Mouse (Mus musculus) heart, embryonic 13.5 days (tissue): ENCODE data around the gene Gm17455. TPM values are rescaled to one million over a fixed set of nuclear protein-coding genes. Genes with fewer than 3 reads are reported as not detected.

Experiments
- ATAC-seq: fragments of 200-750 bp; cut with Nextera tagmentation; 2 replicates; pipeline ENCODE4 v1.8.0; 2017; ENCODE audit warnings: moderate TSS enrichment; ENCODE audit not compliant: insufficient number of reproducible peaks, low FRiP score, low TSS enrichment; ENCODE audit errors: extremely low read depth
- H3K27ac ChIP-seq: fragments of 300-500 bp; sonication (generic); replicated peaks from 2 replicates; pipeline ENCODE4 v1.5.1; 2015; ENCODE audit warnings: moderate library complexity, mild to moderate bottlenecking, inconsistent platforms
- H3K27me3 ChIP-seq: fragments of 300-500 bp; sonication (generic); replicated peaks from 2 replicates; pipeline ENCODE4 v1.6.1; 2015; ENCODE audit warnings: mild to moderate bottlenecking, inconsistent platforms
- H3K36me3 ChIP-seq: fragments of 300-500 bp; sonication (generic); 2 replicates; pipeline ENCODE4 v1.6.1; 2015; ENCODE audit warnings: mild to moderate bottlenecking, inconsistent platforms
- H3K4me1 ChIP-seq: fragments of 300-500 bp; sonication (generic); 2 replicates; pipeline ENCODE4 v1.6.1; 2015; ENCODE audit warnings: inconsistent platforms
- H3K4me2 ChIP-seq: fragments of 300-500 bp; sonication (generic); 2 replicates; pipeline ENCODE4 v1.6.1; 2015; ENCODE audit warnings: inconsistent platforms, mild to moderate bottlenecking, moderate library complexity
- H3K4me3 ChIP-seq: fragments of 300-500 bp; sonication (generic); 2 replicates; pipeline ENCODE4 v1.5.1; 2015; ENCODE audit warnings: moderate library complexity, mild to moderate bottlenecking, inconsistent platforms
- H3K9ac ChIP-seq: fragments of 300-500 bp; sonication (generic); 2 replicates; pipeline ENCODE4 v1.6.1; 2015; ENCODE audit warnings: inconsistent platforms, mild to moderate bottlenecking, moderate library complexity
- H3K9me3 ChIP-seq: fragments of 300-500 bp; sonication (generic); 2 replicates; pipeline ENCODE4 v1.6.1; 2016; ENCODE audit warnings: inconsistent platforms
- WGBS: fragments of 180-500 bp; shearing (Covaris S2); methylation state at CpG from one replicate; pipeline ENCODE4 v1.1.7; 2015; ENCODE audit warnings: mixed read lengths; 5-methylcytosine and 5-hydroxymethylcytosine counted together
- polyA plus RNA-seq: library from polyadenylated mRNA; unstranded; fragments of >200 nt; fragmentation: Nextera tagmentation; extraction: Ambion mirVana; gene quantifications from 2 replicates; pipeline ENCODE4 v1.2.1, GENCODE M21; 2015

The Gm17455 gene
- 0.62 TPM in 1 of 2 replicates, not detected in the other for polyA plus RNA-seq

DNA sequence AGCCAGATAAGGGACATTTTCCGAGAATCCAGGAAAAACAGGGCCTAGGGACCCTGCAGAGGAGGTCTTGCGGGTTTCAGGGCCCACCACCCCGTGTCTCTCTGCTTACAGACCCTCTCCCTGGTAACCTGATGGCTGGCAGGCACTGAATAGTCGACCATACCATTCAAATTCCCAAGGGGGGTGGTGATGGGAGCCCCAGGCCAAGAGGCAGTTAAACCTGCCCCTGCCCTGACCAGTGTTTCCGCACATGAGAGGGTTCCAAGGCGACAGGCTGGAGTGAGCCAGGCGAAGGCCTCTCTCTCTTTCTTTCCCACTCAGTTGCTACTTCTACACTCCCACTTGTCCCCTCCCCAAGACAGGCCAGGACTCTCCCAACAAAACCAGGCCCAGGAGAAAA, at the start of gene Gm17455:
Gene Gm17455 (plus strand): TSS at position 278 of the 400 bp plus-strand sequence.
- Histone ChIP-seq H3K4me1 (peaks cover 17% of the 10 kb centered on the region), H3K27me3 (peaks cover 12% of the 10 kb centered on the region), H3K27ac (no peak within 1 kb of the TSS), H3K9ac (peak within 1 kb of the TSS; percentile 28; the same call in 1 of the 2 replicates), H3K4me2 (no peak within 1 kb of the TSS), H3K4me3 (no peak within 1 kb of the TSS), H3K9me3 (no peaks in the 10 kb centered on the region), H3K36me3 (no peaks in the 10 kb centered on the region)
- 44% methylated on average over 7 of the region's 7 CpGs for WGBS
- no peak for ATAC-seq

DNA sequence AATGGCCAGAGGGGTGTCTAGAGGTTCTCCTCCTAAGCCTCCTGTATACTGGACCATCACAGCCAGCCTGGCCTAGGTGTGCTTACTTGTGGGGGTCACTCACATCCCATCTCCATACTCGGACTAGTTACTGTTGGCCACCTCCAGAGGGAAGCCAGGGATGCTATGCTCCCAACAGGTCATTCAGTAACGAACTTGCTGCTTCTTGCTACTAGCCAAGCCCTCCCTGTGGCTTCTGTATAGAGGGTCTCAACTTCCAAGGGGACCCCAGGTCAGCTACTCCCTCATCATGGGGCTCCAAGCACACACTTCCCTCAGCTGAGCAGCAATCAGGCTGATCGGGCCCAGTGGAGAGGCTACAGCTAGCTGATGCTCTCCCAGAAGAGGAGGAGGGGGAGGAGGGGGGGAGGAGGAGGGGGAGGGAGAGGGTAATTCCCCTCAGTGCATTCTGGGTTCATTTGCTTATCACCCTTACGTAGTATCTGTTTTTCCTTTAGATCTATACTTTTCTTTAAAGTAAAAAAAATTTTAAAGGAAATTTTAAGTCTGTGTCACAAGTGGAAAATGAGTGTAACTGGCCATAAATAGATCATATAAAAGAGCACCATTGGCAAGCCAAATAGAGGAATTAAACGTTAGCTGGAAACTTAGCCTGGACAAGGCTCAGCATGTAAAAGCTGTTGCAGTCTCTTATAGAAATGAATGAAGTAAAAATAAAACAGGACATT, 49.3 kb upstream of the Gm17455 start:
- peaks cover 65% of the 10 kb centered on the region for H3K4me1 ChIP-seq

DNA sequence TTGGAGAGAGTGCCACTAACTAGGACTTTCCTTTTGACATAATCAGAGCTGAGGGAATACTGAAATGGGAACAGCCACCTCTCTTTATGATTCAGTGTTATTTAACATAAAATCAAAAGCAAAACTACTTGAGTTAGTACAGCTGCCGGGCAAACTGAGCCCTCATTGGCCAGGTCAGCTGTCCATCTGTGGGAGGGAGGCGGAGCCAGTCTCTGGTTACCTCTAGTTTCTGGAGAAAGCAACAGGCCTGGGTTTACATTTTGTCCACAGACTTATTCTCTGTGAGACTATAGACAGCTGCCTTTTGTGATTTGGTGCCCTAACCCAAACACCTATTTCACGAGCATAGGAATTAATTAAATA, 48.7 kb upstream of the Gm17455 start:
- Histone ChIP-seq H3K4me1 (peaks cover 67% of the 10 kb centered on the region), H3K4me3 (peak overlapping the region; percentile 43), H3K4me2 (peak overlapping the region; percentile 56), H3K27me3 (peaks cover 3% of the 10 kb centered on the region; the same call in 1 of the 2 replicates), H3K27ac (peak overlapping the region; percentile 86), H3K9me3 (no peaks in the 10 kb centered on the region), H3K36me3 (no peaks in the 10 kb centered on the region), H3K9ac (no peak overlapping the region; the same call in 1 of the 2 replicates)
- 21% methylated on average over 3 of the region's 3 CpGs for WGBS
- no peak; the same call in 1 of the 2 replicates for ATAC-seq

More for the DNA sequence above, 49.3 kb upstream of the Gm17455 start:
- no peak for ATAC-seq
- H3K27ac ChIP-seq: peak overlapping the region; percentile 86
- peak overlapping the region; percentile 56 for H3K4me2 ChIP-seq
- peak overlapping the region; percentile 43 for H3K4me3 ChIP-seq
- peaks cover 3% of the 10 kb centered on the region; the same call in 1 of the 2 replicates for H3K27me3 ChIP-seq
- H3K9me3 ChIP-seq: no peaks in the 10 kb centered on the region
- no peaks in the 10 kb centered on the region for H3K36me3 ChIP-seq
- no peak overlapping the region; the same call in none of the 2 replicates for H3K9ac ChIP-seq
- WGBS: 41% methylated on average over 5 of the region's 5 CpGs

DNA sequence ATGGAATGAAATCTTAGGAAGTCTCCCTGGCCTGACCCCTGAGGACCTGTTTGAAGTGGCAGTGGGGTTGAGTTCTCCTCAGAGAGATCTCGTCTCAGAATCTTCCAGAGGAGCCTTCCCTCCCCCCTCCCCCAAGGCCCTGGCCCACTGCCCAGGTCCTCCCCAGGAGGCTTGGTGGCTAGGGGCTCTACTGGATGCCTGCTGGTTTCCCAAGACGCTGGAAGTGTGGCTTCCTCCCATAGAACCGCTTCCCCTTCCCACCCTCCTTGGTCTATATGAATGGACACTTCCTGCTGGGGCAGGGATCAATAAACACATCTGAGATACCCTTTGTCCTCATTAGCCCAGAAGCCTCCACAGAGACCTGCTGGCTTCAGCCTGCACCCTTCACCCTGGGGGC, 48.3 kb upstream of the Gm17455 start:
- peak overlapping the region; percentile 56 for H3K4me2 ChIP-seq
- H3K27ac ChIP-seq: peak overlapping the region; percentile 86
- H3K4me3 ChIP-seq: no peak overlapping the region
- no peaks in the 10 kb centered on the region for H3K36me3 ChIP-seq
- peaks cover 3% of the 10 kb centered on the region; the same call in 1 of the 2 replicates for H3K27me3 ChIP-seq
- no peak overlapping the region for H3K9ac ChIP-seq
- peaks cover 65% of the 10 kb centered on the region for H3K4me1 ChIP-seq
- WGBS: 18% methylated on average over 3 of the region's 3 CpGs
- no peaks in the 10 kb centered on the region for H3K9me3 ChIP-seq
- no peak for ATAC-seq

GRCm38 (mm10) chr10:60351761-60352455, 47.6 kb upstream of the Gm17455 start:
- H3K27ac ChIP-seq: peak overlapping the region; percentile 86
- peaks cover 3% of the 10 kb centered on the region; the same call in 1 of the 2 replicates for H3K27me3 ChIP-seq
- H3K9ac ChIP-seq: no peak overlapping the region
- peak; percentile 32; the same call in 1 of the 2 replicates for ATAC-seq
- H3K9me3 ChIP-seq: no peaks in the 10 kb centered on the region
- no peak overlapping the region for H3K4me3 ChIP-seq
- H3K4me2 ChIP-seq: peak overlapping the region; percentile 56; the same call in 1 of the 2 replicates
- 33% methylated on average over 7 of the region's 7 CpGs for whole genome bisulfite sequencing
- H3K4me1 ChIP-seq: peaks cover 59% of the 10 kb centered on the region
- H3K36me3 ChIP-seq: no peaks in the 10 kb centered on the region

- no peaks in the 10 kb centered on the region; the same call in 1 of the 2 replicates for H3K27me3 ChIP-seq
- 61% methylated on average over 5 of the region's 5 CpGs for WGBS
- H3K4me1 ChIP-seq: peaks cover 45% of the 10 kb centered on the region
- H3K4me3 ChIP-seq: no peak overlapping the region
- no peaks in the 10 kb centered on the region for H3K36me3 ChIP-seq
- H3K4me2 ChIP-seq: no peak overlapping the region
- ATAC-seq: no peak
- no peak overlapping the region for H3K9ac ChIP-seq
- no peaks in the 10 kb centered on the region for H3K9me3 ChIP-seq
- peak overlapping the region; percentile 86; the same call in 1 of the 2 replicates for H3K27ac ChIP-seq
Observed at GRCm38 (mm10) chr10:60353241-60354002, 46.1 kb upstream of the Gm17455 start.

DNA sequence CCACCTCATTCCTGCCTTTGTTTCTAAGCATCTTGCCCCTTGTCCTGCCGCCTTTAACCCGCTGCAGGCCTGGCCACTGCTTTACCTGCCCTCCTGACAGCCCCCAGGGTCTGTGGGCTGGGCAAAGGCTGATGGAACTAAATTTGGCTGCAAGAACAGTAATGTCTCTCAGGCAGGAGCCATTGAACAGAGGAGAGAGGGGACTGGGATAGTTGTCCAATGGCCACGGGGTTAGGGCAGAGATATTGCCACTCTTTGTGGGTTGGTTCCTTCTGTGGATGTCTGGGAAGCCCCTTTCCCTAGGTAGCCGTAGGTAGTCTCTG, 45.6 kb upstream of the Gm17455 start:
- H3K4me2 ChIP-seq: no peak overlapping the region
- no peak overlapping the region for H3K27ac ChIP-seq
- WGBS: 93% methylated on average over 4 of the region's 4 CpGs
- ATAC-seq: no peak
- no peak overlapping the region for H3K9ac ChIP-seq
- H3K9me3 ChIP-seq: no peaks in the 10 kb centered on the region
- no peaks in the 10 kb centered on the region for H3K27me3 ChIP-seq
- H3K4me3 ChIP-seq: no peak overlapping the region
- peaks cover 42% of the 10 kb centered on the region for H3K4me1 ChIP-seq
- H3K36me3 ChIP-seq: no peaks in the 10 kb centered on the region

DNA sequence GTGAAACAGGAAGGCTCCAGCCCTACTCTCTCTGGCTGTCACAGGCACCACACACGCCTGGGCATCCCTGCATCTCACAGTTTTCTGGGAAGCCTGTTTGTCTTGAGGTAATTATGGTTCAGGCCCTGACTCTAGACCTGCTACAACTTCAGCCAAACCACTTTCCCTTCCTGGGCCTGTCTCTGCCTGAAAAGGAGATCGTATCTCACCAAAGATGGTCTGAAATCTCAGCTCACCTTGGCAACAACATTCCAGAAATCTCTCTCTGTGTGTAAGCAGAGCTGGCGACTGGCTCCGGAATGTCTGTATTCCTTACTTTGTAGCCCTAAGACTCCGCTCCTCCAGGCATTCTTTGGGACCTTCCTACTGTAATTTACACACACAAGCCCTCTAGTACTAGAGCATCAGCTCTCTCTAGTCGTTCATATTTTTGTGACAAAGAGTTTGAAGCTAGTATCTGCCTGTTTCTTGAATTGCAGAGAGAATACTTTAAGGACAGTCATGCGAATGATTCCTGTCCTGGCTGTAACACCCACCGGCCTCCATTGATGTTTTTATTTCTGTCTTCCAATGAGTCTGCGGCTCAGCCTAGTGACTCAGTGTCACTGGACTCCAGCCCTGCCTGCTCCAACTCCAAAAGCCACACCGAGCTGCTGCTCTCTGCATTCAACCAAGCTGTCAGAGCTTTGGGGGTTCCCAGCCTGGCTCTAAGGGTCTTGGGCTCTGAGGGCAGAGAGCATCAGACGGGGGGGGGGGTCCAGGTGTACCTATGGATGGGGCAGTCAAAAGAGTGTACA, 44.4 kb upstream of the Gm17455 start:
- no peak for ATAC-seq
- H3K4me1 ChIP-seq: peaks cover 37% of the 10 kb centered on the region
- H3K4me2 ChIP-seq: no peak overlapping the region
- H3K9ac ChIP-seq: no peak overlapping the region
- H3K36me3 ChIP-seq: no peaks in the 10 kb centered on the region
- 51% methylated on average over 11 of the region's 11 CpGs for WGBS
- H3K9me3 ChIP-seq: no peaks in the 10 kb centered on the region
- no peak overlapping the region for H3K27ac ChIP-seq
- H3K4me3 ChIP-seq: no peak overlapping the region
- H3K27me3 ChIP-seq: no peaks in the 10 kb centered on the region

DNA sequence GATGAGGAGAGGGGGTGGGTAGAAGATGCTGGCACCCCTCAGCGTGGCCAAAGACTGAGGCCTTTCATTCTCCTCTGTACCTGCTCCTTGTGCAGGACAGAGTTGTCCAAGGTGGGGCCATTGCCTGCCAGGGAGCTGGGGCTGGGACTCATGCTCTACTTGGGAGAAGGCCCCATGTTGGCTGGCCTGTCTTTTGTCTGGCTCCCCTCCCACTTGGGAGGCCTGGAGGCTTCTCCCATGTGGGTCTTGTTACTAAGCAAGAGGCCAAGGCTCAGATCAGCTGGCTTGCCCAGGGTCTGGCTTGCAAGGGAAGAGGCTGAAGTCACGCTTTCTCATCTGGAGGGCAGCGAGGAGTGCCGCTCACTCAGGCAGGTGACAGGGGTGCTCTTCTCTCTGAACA, 42.1 kb upstream of the Gm17455 start:
- Histone ChIP-seq H3K27me3 (no peaks in the 10 kb centered on the region), H3K27ac (no peak overlapping the region), H3K9me3 (no peaks in the 10 kb centered on the region), H3K9ac (no peak overlapping the region), H3K4me1 (peaks cover 15% of the 10 kb centered on the region), H3K4me3 (no peak overlapping the region), H3K36me3 (no peaks in the 10 kb centered on the region), H3K4me2 (no peak overlapping the region)
- no peak for ATAC-seq
- 74% methylated on average over 4 of the region's 4 CpGs for WGBS

DNA sequence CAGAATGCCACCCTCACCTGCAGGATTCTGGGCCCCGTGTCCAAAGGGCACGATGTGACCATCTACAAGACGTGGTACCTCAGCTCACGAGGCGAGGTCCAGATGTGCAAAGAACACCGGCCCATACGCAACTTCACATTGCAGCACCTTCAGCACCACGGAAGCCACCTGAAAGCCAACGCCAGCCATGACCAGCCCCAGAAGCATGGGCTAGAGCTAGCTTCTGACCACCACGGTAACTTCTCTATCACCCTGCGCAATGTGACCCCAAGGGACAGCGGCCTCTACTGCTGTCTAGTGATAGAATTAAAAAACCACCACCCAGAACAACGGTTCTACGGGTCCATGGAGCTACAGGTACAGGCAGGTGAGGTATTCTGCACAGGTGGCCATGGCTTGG, 41.6 kb upstream of the Gm17455 start:
- H3K9me3 ChIP-seq: no peaks in the 10 kb centered on the region
- H3K4me3 ChIP-seq: no peak overlapping the region
- no peak overlapping the region for H3K9ac ChIP-seq
- ATAC-seq: no peak
- no peak overlapping the region for H3K4me2 ChIP-seq
- H3K36me3 ChIP-seq: no peaks in the 10 kb centered on the region
- WGBS: 86% methylated on average over 14 of the region's 14 CpGs
- H3K27me3 ChIP-seq: no peaks in the 10 kb centered on the region
- no peak overlapping the region for H3K27ac ChIP-seq
- peaks cover 11% of the 10 kb centered on the region for H3K4me1 ChIP-seq
